Mouse (Mus musculus) embryonic facial prominence, embryonic 15.5 days (tissue): ENCODE measurements around the gene Gm5475. TPM values are rescaled to one million over a fixed set of nuclear protein-coding genes. Genes with fewer than 3 reads are reported as not detected.

Experiments
- ATAC-seq: fragments of 200-750 bp; cut with Nextera tagmentation; 2 replicates; pipeline ENCODE4 v1.8.0; 2017; ENCODE audit warnings: low read depth, moderate TSS enrichment; ENCODE audit not compliant: insufficient number of reproducible peaks, low FRiP score, low TSS enrichment
- H3K27ac ChIP-seq: fragments of 300-500 bp; sonication (generic); replicated peaks from 2 replicates; pipeline ENCODE4 v1.5.1; 2015; ENCODE audit warnings: mild to moderate bottlenecking, inconsistent platforms
- H3K27me3 ChIP-seq: fragments of 300-500 bp; sonication (generic); 2 replicates; pipeline ENCODE4 v1.6.1; 2015; ENCODE audit warnings: inconsistent platforms
- H3K36me3 ChIP-seq: fragments of 300-500 bp; sonication (generic); 2 replicates; pipeline ENCODE4 v1.6.1; 2015; ENCODE audit warnings: mild to moderate bottlenecking, inconsistent platforms
- H3K4me1 ChIP-seq: fragments of 300-500 bp; sonication (generic); 2 replicates; pipeline ENCODE4 v1.6.1; 2015; ENCODE audit warnings: inconsistent platforms
- H3K4me2 ChIP-seq: fragments of 300-500 bp; sonication (generic); replicated peaks from 2 replicates; pipeline ENCODE4 v1.6.1; 2015; ENCODE audit warnings: mild to moderate bottlenecking, inconsistent platforms
- H3K4me3 ChIP-seq: fragments of 300-500 bp; sonication (generic); replicated peaks from 2 replicates; pipeline ENCODE4 v1.5.1; 2015; ENCODE audit warnings: mild to moderate bottlenecking, inconsistent platforms
- H3K9ac ChIP-seq: fragments of 300-500 bp; sonication (generic); 2 replicates; pipeline ENCODE4 v1.6.1; 2015; ENCODE audit warnings: inconsistent platforms
- H3K9me3 ChIP-seq: fragments of 300-500 bp; sonication (generic); replicated peaks from 2 replicates; pipeline ENCODE4 v1.6.1; 2016; ENCODE audit warnings: inconsistent platforms
- WGBS: fragments of 180-500 bp; shearing (Covaris S2); methylation state at CpG from one replicate; pipeline ENCODE4 v1.1.7; 2015; 5-methylcytosine and 5-hydroxymethylcytosine counted together
- polyA plus RNA-seq: library from polyadenylated mRNA; unstranded; fragments of >200 nt; fragmentation: Nextera tagmentation; extraction: Ambion mirVana; gene quantifications from 2 replicates; pipeline ENCODE4 v1.2.1, GENCODE M21; 2015

Gene Gm5475
- polyA plus RNA-seq, 1 experiment from 2014 or later = 0.07 TPM

- Histone ChIP-seq H3K27me3 (no peaks in the 10 kb centered on the region), H3K4me2 (no peak overlapping the region), H3K4me3 (no peak overlapping the region), H3K9ac (no peak overlapping the region), H3K36me3 (no peaks in the 10 kb centered on the region), H3K9me3 (no peaks in the 10 kb centered on the region), H3K27ac (no peak overlapping the region), H3K4me1 (peaks cover 7% of the 10 kb centered on the region)
- WGBS = 83% methylated on average over 11 of the region's 11 CpGs
- ATAC-seq = no peak
These were observed 30.5 kb downstream of the Gm5475 start for GRCm38 (mm10) chr15:100452486-100452885.

- no peak for ATAC-seq
- WGBS = 64% methylated on average over 7 of the region's 7 CpGs
These were observed 34.5 kb downstream of the Gm5475 start for GRCm38 (mm10) chr15:100456356-100456991.

GRCm38 (mm10) chr15:100457340-100457739, 35.4 kb downstream of the Gm5475 start:
- Histone ChIP-seq H3K36me3 (no peaks in the 10 kb centered on the region), H3K27ac (no peak overlapping the region), H3K4me2 (no peak overlapping the region), H3K4me1 (no peaks in the 10 kb centered on the region; the same call in 1 of the 2 replicates), H3K9ac (no peak overlapping the region), H3K27me3 (no peaks in the 10 kb centered on the region), H3K4me3 (no peak overlapping the region), H3K9me3 (no peaks in the 10 kb centered on the region)
- ATAC-seq = 0 out of 2 replicates have a peak, but pooled peaks have one; percentile 15
- 7% methylated on average over 17 of the region's 17 CpGs for WGBS

More at GRCm38 (mm10) chr15:100456356-100456991, 34.5 kb downstream of the Gm5475 start:
- no peak overlapping the region for H3K9ac ChIP-seq
- no peaks in the 10 kb centered on the region; the same call in none of the 2 replicates for H3K4me1 ChIP-seq
- H3K4me3 ChIP-seq = no peak overlapping the region
- H3K9me3 ChIP-seq = no peaks in the 10 kb centered on the region
- no peak overlapping the region for H3K4me2 ChIP-seq
- H3K36me3 ChIP-seq = no peaks in the 10 kb centered on the region
- no peaks in the 10 kb centered on the region for H3K27me3 ChIP-seq
- H3K27ac ChIP-seq = no peak overlapping the region

GRCm38 (mm10) chr15:100458055-100458454, 36.1 kb downstream of the Gm5475 start:
- Histone ChIP-seq H3K36me3 (no peaks in the 10 kb centered on the region), H3K4me1 (no peaks in the 10 kb centered on the region; the same call in 1 of the 2 replicates), H3K4me2 (no peak overlapping the region), H3K27ac (no peak overlapping the region), H3K9ac (no peak overlapping the region), H3K4me3 (no peak overlapping the region), H3K9me3 (no peaks in the 10 kb centered on the region), H3K27me3 (no peaks in the 10 kb centered on the region)
- WGBS = 45% methylated on average over 10 of the region's 10 CpGs
- no peak for ATAC-seq

- Histone ChIP-seq H3K4me3 (0 out of 2 replicates have a peak overlapping the region, but pooled peaks have one; percentile 0), H3K4me2 (peak overlapping the region; percentile 33), H3K27ac (no peak overlapping the region), H3K36me3 (no peaks in the 10 kb centered on the region), H3K9ac (no peak overlapping the region), H3K9me3 (no peaks in the 10 kb centered on the region), H3K4me1 (no peaks in the 10 kb centered on the region; the same call in 1 of the 2 replicates), H3K27me3 (no peaks in the 10 kb centered on the region)
- ATAC-seq = no peak
- whole genome bisulfite sequencing = 7% methylated on average over 12 of the region's 12 CpGs
These were observed 39.0 kb downstream of the Gm5475 start for GRCm38 (mm10) chr15:100460942-100461341.

- ATAC-seq = no peak
- WGBS = 69% methylated on average over 9 of the region's 9 CpGs
- no peaks in the 10 kb centered on the region for H3K36me3 ChIP-seq
These were observed 39.7 kb downstream of the Gm5475 start for GRCm38 (mm10) chr15:100461646-100462045.

GRCm38 (mm10) chr15:100462086-100462485, 40.1 kb downstream of the Gm5475 start:
- no peaks in the 10 kb centered on the region for H3K36me3 ChIP-seq
- H3K9ac ChIP-seq = no peak overlapping the region
- WGBS = 81% methylated on average over 5 of the region's 5 CpGs
- no peak overlapping the region for H3K27ac ChIP-seq
- H3K9me3 ChIP-seq = no peaks in the 10 kb centered on the region
- H3K4me3 ChIP-seq = no peak overlapping the region
- H3K4me1 ChIP-seq = no peaks in the 10 kb centered on the region; the same call in 1 of the 2 replicates
- H3K27me3 ChIP-seq = no peaks in the 10 kb centered on the region
- no peak overlapping the region for H3K4me2 ChIP-seq
- ATAC-seq = no peak

More at GRCm38 (mm10) chr15:100461646-100462045, 39.7 kb downstream of the Gm5475 start:
- Histone ChIP-seq H3K27me3 (no peaks in the 10 kb centered on the region), H3K9ac (no peak overlapping the region), H3K27ac (no peak overlapping the region), H3K4me1 (no peaks in the 10 kb centered on the region; the same call in 1 of the 2 replicates), H3K4me2 (no peak overlapping the region), H3K4me3 (no peak overlapping the region), H3K9me3 (no peaks in the 10 kb centered on the region)

GRCm38 (mm10) chr15:100463712-100464111, 41.8 kb downstream of the Gm5475 start:
- Histone ChIP-seq H3K27me3 (no peaks in the 10 kb centered on the region), H3K27ac (no peak overlapping the region), H3K4me3 (no peak overlapping the region), H3K4me1 (peaks cover 11% of the 10 kb centered on the region), H3K4me2 (no peak overlapping the region), H3K9ac (no peak overlapping the region), H3K9me3 (no peaks in the 10 kb centered on the region), H3K36me3 (no peaks in the 10 kb centered on the region)
- WGBS = 18% methylated on average over 6 of the region's 6 CpGs
- no peak for ATAC-seq

- H3K27me3 ChIP-seq = no peaks in the 10 kb centered on the region
- ATAC-seq = no peak
- no peak overlapping the region for H3K4me2 ChIP-seq
- H3K27ac ChIP-seq = no peak overlapping the region
- no peaks in the 10 kb centered on the region for H3K9me3 ChIP-seq
- no peak overlapping the region for H3K4me3 ChIP-seq
- 70% methylated on average over 2 of the region's 2 CpGs for WGBS
- H3K9ac ChIP-seq = no peak overlapping the region
- H3K36me3 ChIP-seq = no peaks in the 10 kb centered on the region
- peaks cover 22% of the 10 kb centered on the region for H3K4me1 ChIP-seq
These were observed 43.5 kb downstream of the Gm5475 start for GRCm38 (mm10) chr15:100465432-100465831.

- Histone ChIP-seq H3K4me2 (peak overlapping the region; percentile 83), H3K4me3 (no peak overlapping the region), H3K9ac (no peak overlapping the region), H3K36me3 (peaks cover 14% of the 10 kb centered on the region; the same call in 1 of the 2 replicates), H3K9me3 (no peaks in the 10 kb centered on the region), H3K4me1 (peaks cover 22% of the 10 kb centered on the region), H3K27ac (no peak overlapping the region), H3K27me3 (no peaks in the 10 kb centered on the region)
- WGBS = 36% methylated on average over 8 of the region's 8 CpGs
- no peak for ATAC-seq
These were observed 45.8 kb downstream of the Gm5475 start for GRCm38 (mm10) chr15:100467738-100468137.

GRCm38 (mm10) chr15:100468295-100469188, 46.6 kb downstream of the Gm5475 start, which contains the start of gene Letmd1:
TSS of gene Letmd1 (plus strand) at chr15:100469023.
- WGBS = 2% methylated on average over 71 of the region's 84 CpGs
- peaks cover 21% of the 10 kb centered on the region; the same call in 1 of the 2 replicates for H3K36me3 ChIP-seq
- H3K27me3 ChIP-seq = no peaks in the 10 kb centered on the region
- peaks cover 22% of the 10 kb centered on the region for H3K4me1 ChIP-seq
- peak; percentile 93 for ATAC-seq
- H3K9me3 ChIP-seq = no peaks in the 10 kb centered on the region
- peak within 1 kb of the TSS; percentile 69 for H3K27ac ChIP-seq
- peak within 1 kb of the TSS; percentile 74 for H3K9ac ChIP-seq
- peak within 1 kb of the TSS; percentile 83 for H3K4me2 ChIP-seq
- H3K4me3 ChIP-seq = peak within 1 kb of the TSS; percentile 63
